Mouse (Mus musculus) heart, postnatal 0 days (tissue): Measurements from ENCODE around the gene Prkag3.

ENCODE experiments used
- CTCF ChIP-seq: IDR thresholded peaks from 2 replicates; pipeline ENCODE4 v1.5.1; 2016; ENCODE audit warnings: antibody characterized with exemption, control low read depth, low read depth
- EP300 ChIP-seq: IDR thresholded peaks from 2 replicates; pipeline ENCODE4 v1.6.1; 2016; ENCODE audit warnings: antibody characterized with exemption, low read depth

GRCm38 (mm10) chr1:74754175-74754785 is 5.3 kb upstream of the Prkag3 start:
- TF ChIP-seq EP300 (no peak), CTCF (no peak)
